Mouse (Mus musculus) thymus, adult 2 months (tissue): Measurements from ENCODE around the gene Amotl1. TPM values are rescaled to one million over a fixed set of nuclear protein-coding genes. Genes with fewer than 3 reads are reported as not detected.

Source experiments
- DNase-seq: peaks from one replicate; pipeline ENCODE4 v3.0.0; 2021
- H3K27ac ChIP-seq: fragments of 200-500 bp; 2 replicates; pipeline ENCODE4 v1.5.1; 2012; ENCODE audit warnings: low read length, control low read depth; ENCODE audit not compliant: control insufficient read depth, insufficient read depth
- H3K27me3 ChIP-seq: fragments of 200-500 bp; 2 replicates; pipeline ENCODE4 v1.6.1; 2012; ENCODE audit warnings: mild to moderate bottlenecking, low read length, moderate library complexity, mixed read lengths; ENCODE audit not compliant: control insufficient read depth, insufficient read depth
- H3K36me3 ChIP-seq: fragments of 200-500 bp; 2 replicates; pipeline ENCODE4 v1.6.1; 2012; ENCODE audit warnings: mild to moderate bottlenecking, low read length, moderate library complexity; ENCODE audit not compliant: control insufficient read depth, insufficient read depth
- H3K4me1 ChIP-seq: fragments of 200-500 bp; replicated peaks from 2 replicates; pipeline ENCODE4 v1.6.1; 2012; ENCODE audit warnings: low read length; ENCODE audit not compliant: control insufficient read depth, insufficient read depth
- H3K4me3 ChIP-seq: fragments of 200-500 bp; 2 replicates; pipeline ENCODE4 v1.5.1; 2012; ENCODE audit warnings: mild to moderate bottlenecking, low read length, control low read depth, moderate library complexity; ENCODE audit not compliant: control insufficient read depth, insufficient read depth
- CTCF ChIP-seq: fragments of 200-500 bp; IDR thresholded peaks from 2 replicates; pipeline ENCODE4 v1.5.1; 2012; ENCODE audit warnings: mild to moderate bottlenecking, control low read depth, low read length, moderate library complexity, borderline replicate concordance; ENCODE audit not compliant: control insufficient read depth, poor library complexity, insufficient read depth; ENCODE audit errors: extremely low read depth
- POLR2A ChIP-seq: fragments of 200-500 bp; IDR thresholded peaks from 2 replicates; pipeline ENCODE4 v1.6.1; 2012; ENCODE audit warnings: mild to moderate bottlenecking, low read length, control low read depth, moderate library complexity; ENCODE audit not compliant: control insufficient read depth, poor library complexity, insufficient read depth; ENCODE audit errors: extremely low read depth
- WGBS: fragments of 180-500 bp; shearing (Covaris S2); methylation state at CpG from one replicate; pipeline ENCODE4 v1.1.7; 2018; 5-methylcytosine and 5-hydroxymethylcytosine counted together
- polyA plus RNA-seq: library from polyadenylated mRNA; depleted of rRNA; stranded (reverse); fragments of >200 nt; gene quantifications from 2 replicates; pipeline ENCODE4 v1.2.3, GENCODE M21; 2012

Amotl1 gene
- polyA plus RNA-seq, 1 experiment = 14.5 TPM

- H3K4me3 ChIP-seq = no peak overlapping the region
- 93% methylated on average over 7 of the region's 7 CpGs for WGBS
- no peaks in the 10 kb centered on the region for H3K36me3 ChIP-seq
- no peaks in the 10 kb centered on the region for H3K27me3 ChIP-seq
- H3K4me1 ChIP-seq = peaks cover 8% of the 10 kb centered on the region
- TF ChIP-seq POLR2A (no peak), CTCF (no peak)
- H3K27ac ChIP-seq = no peak overlapping the region
- DNase-seq = no peak
These were observed 81.5 kb downstream of the Amotl1 start for GRCm38 (mm10) chr9:14563351-14563750.

GRCm38 (mm10) chr9:14560545-14560944 is 84.3 kb downstream of the Amotl1 start:
- DNase-seq = no peak
- no peak for TF ChIP-seq CTCF
- no peak for TF ChIP-seq POLR2A
- Histone ChIP-seq H3K4me1 (peaks cover 8% of the 10 kb centered on the region), H3K36me3 (no peaks in the 10 kb centered on the region), H3K4me3 (no peak overlapping the region), H3K27ac (no peak overlapping the region), H3K27me3 (no peaks in the 10 kb centered on the region)
- 96% methylated on average over 4 of the region's 4 CpGs for WGBS

DNA sequence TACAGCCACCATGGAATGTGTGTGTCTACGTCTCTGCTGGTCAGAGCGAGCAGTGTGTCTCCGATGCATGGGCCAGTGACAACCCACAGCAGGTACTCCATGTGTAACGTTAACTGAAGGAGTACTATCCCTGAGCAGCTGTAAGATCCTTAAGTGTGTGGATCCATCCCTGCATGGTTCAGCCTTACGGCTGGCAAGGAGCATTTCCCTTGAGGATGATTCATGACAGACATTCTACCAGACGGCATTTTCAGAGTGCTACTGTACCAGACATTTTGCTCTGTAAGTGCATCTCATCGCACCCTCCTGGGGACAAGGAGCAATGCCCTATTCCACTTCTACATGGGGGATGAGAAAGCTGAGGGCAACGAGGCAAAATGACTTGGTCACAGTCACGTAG is 84.9 kb downstream of the Amotl1 start:
- no peak for TF ChIP-seq POLR2A
- no peak for TF ChIP-seq CTCF
- Histone ChIP-seq H3K36me3 (no peaks in the 10 kb centered on the region), H3K4me3 (no peak overlapping the region), H3K4me1 (peaks cover 8% of the 10 kb centered on the region), H3K27me3 (no peaks in the 10 kb centered on the region), H3K27ac (no peak overlapping the region)
- WGBS = 88% methylated on average over 9 of the region's 9 CpGs
- no peak for DNase-seq

GRCm38 (mm10) chr9:14559430-14559829 is 85.4 kb downstream of the Amotl1 start:
- H3K27ac ChIP-seq = peak overlapping the region; percentile 55
- H3K36me3 ChIP-seq = no peaks in the 10 kb centered on the region
- TF ChIP-seq POLR2A = no peak
- no peak for TF ChIP-seq CTCF
- peak; percentile 46 for DNase-seq
- 10% methylated on average over 10 of the region's 10 CpGs for WGBS
- H3K4me3 ChIP-seq = no peak overlapping the region
- H3K27me3 ChIP-seq = no peaks in the 10 kb centered on the region
- H3K4me1 ChIP-seq = peaks cover 8% of the 10 kb centered on the region

GRCm38 (mm10) chr9:14558332-14558731 is 86.5 kb downstream of the Amotl1 start:
- Histone ChIP-seq H3K36me3 (no peaks in the 10 kb centered on the region), H3K4me1 (peaks cover 8% of the 10 kb centered on the region), H3K27me3 (no peaks in the 10 kb centered on the region), H3K27ac (no peak overlapping the region), H3K4me3 (no peak overlapping the region)
- DNase-seq = no peak
- 94% methylated on average over 10 of the region's 10 CpGs for WGBS
- no peak for TF ChIP-seq POLR2A
- TF ChIP-seq CTCF = no peak

- Histone ChIP-seq H3K4me3 (no peak overlapping the region), H3K27me3 (no peaks in the 10 kb centered on the region), H3K4me1 (peaks cover 21% of the 10 kb centered on the region), H3K36me3 (no peaks in the 10 kb centered on the region), H3K27ac (no peak overlapping the region)
- DNase-seq = no peak
- 72% methylated on average over 11 of the region's 11 CpGs for WGBS
- TF ChIP-seq POLR2A = no peak
- TF ChIP-seq CTCF = no peak
These were observed 96.5 kb downstream of the Amotl1 start for GRCm38 (mm10) chr9:14548366-14548761.
